Mouse (Mus musculus): Measurements from ENCODE around the gene Tmem63b. TPM values are rescaled to one million over a fixed set of nuclear protein-coding genes. Genes with fewer than 3 reads are reported as not detected.

Tmem63b gene
- polyA plus RNA-seq, 2 experiments from 2014 or later, result 3.8 to 4.8 TPM

DNA sequence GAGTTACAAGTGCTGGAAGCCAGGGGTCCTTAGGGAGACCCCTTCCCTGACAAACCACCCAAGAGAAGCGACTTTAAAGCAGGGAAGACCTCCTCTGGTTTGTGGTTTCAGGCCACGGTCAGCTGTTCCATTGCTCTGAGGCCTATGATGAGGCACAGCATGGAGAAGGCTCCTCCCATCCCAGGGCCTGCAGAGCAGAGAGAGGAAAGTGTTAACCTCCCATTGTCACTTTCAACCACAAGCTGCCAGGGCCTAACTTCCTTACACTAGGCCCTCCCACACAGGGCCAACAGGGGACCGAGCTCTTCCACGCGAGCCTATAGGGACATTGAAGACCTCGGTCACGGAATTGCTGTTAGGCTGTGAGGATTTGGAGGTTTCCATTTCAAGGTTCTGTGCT, 16.5 kb upstream of the Tmem63b start:
- no peak for ATAC-seq

DNA sequence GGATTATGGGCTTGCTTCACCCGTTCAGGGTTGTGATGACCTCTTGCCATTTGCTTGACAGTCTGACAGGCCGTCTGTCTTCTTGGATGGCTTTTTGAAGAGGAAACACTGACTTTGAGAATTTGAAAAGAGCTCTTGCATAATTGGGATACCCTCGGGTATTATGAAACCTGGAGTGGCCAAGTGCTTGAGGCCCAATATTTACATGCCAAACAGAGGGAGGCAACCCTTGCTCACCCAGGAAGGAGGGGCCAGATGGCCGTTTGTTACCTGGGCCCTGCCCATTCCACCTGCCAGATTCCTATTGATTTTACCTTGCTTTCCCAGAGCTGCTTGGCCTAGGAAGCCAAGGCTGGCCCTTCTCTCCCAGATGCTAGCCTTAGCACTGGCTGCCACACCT, 15.5 kb upstream of the Tmem63b start:
- ATAC-seq, result no peak

GRCm38 (mm10) chr17:45701236-45701591, 14.5 kb upstream of the Tmem63b start:
- ATAC-seq, result no peak

- no peak for ATAC-seq
Measured at GRCm38 (mm10) chr17:45700496-45701235, 14.0 kb upstream of the Tmem63b start.

GRCm38 (mm10) chr17:45699039-45699740, 12.5 kb upstream of the Tmem63b start:
- ATAC-seq, result no peak

DNA sequence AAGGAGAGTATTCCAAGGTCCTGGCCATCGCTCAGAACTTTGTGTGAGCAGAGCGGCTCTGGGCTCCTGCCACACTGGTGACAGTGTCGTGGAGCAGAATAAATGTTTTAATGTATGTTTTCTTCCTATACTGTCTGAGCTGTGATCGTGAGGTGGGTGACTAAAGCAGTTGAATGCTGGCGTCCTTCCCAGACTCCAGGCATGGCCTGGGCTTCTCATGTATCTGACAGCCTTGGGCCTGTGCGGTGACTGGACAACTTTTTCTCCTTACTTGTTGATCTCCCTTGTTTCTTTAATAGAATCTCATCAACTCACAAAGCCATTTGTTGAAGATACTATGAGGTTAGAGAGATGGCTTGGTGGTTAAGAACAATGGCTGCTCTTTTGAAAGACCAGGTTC, 11.7 kb upstream of the Tmem63b start:
- no peak for ATAC-seq

DNA sequence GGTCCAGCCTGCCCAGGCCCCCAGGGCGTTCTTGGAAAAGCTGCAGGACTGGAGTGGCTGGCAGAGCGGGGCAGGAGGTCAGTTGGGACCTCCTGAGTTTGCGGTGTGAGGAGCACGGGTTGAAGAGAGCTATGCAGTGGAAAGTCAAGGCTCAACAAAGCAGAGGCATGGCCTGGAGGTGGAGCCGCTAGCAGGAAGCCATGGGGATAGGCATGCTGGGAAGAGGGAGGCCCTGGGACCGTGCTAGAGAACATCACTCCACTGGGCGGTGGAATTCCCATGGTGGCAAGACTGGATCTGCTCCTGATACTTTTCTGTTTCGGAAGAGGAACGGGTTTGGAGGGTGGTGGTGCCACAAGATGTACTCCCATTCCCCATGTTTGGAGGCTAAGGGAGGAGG, 10.3 kb upstream of the Tmem63b start:
- no peak for ATAC-seq

DNA sequence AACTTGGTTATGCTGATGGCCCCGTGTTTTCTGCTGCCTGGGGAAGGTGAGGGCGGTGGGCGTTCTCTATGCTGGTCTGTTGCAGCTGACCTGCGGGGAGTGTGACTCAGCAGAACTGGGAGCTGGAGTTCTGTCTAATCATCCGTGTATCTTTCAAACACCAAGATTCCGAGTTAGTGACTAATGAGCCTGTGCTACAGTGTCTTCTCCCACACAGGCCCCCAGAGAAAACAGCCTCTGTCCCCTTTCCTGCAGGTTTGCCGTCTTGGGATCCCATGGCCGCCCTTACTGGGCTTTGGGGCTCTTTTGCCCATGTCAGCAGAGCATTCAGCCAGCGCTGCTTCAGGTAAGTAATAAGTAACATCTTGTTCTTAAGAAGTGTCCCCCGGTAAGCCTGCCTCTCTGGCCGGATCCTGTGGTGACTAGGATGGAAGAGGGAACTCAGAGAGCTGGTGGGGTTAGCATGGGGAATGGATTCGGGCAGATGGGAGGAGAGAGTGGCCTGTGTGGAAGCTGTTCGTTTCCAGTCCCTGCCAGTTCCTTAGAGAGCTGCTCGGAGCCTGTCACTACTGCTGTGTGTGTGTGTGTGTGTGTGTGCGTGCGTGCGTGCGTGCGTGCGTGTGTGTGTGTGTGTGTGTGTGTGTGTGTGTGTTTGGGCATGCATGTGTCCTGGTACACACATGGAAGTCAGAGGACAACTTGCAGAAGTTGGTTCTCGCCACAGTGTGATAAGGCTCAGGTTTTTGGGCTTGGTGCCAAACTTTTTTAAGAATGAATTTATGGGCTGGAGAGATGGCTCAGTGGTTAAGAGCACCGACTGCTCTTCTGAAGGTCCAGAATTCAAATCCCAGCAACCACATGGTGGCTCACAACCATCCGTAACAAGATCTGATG, 8.8 kb upstream of the Tmem63b start:
- no peak for ATAC-seq

- ATAC-seq, result no peak
Measured at GRCm38 (mm10) chr17:45693812-45694565, 7.3 kb upstream of the Tmem63b start.

- ATAC-seq, result no peak
Measured at GRCm38 (mm10) chr17:45692159-45692558, 5.5 kb upstream of the Tmem63b start.

GRCm38 (mm10) chr17:45690044-45690443, 3.3 kb upstream of the Tmem63b start:
- ATAC-seq, result no peak

- no peak for ATAC-seq
Measured at GRCm38 (mm10) chr17:45689120-45689519, 2.4 kb upstream of the Tmem63b start.

DNA sequence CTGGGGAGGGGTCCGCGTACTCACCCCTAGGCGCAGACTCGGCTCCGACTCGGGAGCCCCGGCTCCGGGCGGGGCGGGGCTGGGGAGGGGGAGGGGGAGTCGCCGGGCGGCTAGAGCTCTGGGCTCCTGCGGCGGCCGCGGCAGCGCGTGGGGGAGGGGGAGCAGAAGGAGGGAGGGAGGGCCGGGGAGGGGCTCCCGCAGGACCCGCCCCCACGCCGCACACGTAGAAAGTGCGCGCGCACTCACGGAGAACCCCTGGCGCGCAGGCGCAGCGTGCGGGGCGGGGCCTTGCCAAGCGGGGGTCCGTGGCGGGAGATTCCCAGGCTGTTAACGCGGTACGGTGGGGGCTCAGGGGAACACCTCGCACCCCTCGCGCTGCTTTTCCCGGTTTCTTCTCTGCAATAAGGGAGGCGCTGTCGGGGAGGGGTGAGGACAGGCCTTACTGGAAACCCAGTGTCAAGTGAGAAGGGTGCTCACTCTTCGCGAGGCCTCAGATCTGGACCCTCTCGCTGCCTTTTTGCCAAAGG, 549 bp downstream of the Tmem63b start, which contains the start of gene Mrpl14:
TSS of gene Mrpl14 (plus strand) at position 230 of the 527 bp plus-strand sequence.
- ATAC-seq, result peak; percentile 74

DNA sequence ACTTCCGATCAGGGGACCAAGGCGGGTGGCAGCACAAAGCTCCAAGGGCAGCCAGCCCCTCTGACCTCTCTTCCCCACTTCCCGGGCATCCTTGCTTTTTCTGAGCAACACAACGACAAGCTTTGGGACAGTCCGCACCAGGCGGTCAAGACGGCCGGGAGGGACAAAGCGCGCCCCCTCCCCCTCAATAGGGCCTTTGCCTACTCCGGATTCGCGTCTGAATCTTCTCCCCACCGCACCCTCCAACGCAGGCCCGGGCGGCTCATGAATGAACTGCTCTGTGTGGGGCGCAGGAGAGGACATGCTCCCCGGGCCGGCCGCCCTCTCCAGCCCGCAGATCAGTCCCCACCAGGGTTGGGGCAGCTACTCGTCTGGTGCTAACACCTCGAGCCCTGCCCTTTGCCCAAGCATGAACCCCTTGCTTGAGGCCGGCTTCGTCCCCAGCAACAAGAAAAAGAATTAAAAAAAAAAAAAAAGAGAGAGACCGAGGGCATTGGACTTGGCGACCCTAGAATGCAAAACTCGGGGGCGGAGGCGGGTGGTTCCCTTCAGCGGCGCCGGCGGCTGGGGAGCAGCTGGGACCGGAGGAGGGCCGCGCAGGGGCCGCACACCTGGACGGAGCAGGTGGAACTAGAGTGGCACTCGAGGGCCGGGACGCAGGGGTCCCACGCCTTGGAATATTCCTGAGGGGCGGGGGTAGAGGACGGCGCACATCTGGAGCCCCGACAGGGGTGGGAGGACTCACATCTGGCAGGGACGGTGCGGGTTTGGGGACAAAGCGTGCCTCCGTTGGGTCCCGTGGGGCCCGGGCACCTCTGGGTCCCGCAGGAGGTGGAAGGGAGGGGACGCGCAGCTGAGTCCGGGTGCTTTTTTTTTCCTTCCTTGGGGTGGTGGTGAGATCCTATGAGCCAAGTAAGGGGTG, 1.3 kb downstream of the Tmem63b start:
- peak; percentile 38 for ATAC-seq

DNA sequence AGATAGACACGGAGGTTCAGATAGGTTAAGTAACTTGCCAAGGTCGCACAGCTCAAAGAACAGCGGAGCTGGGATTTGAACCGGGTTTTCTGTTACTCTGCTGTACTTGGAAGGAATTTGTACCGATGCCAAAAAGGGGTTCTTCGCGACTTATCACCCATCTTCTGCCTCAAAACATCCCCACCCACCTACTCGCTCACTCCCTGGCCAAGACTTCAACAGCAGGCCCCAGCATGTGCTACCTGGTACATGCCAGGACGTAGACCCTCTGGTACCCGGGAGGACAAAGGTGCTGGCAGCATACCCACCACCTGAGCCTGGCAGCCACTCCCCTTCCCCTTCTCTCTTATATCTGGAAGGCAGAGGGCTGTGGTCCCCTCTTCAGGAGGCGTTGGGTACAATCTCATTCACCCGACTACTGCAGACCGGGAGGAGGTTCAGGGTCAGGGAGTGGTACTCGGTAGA, 2.0 kb downstream of the Tmem63b start:
- ATAC-seq, result no peak

- no peak for ATAC-seq
Measured at GRCm38 (mm10) chr17:45682843-45683242, 3.9 kb downstream of the Tmem63b start.

- no peak for ATAC-seq
Measured at GRCm38 (mm10) chr17:45681588-45681987, 5.1 kb downstream of the Tmem63b start.

DNA sequence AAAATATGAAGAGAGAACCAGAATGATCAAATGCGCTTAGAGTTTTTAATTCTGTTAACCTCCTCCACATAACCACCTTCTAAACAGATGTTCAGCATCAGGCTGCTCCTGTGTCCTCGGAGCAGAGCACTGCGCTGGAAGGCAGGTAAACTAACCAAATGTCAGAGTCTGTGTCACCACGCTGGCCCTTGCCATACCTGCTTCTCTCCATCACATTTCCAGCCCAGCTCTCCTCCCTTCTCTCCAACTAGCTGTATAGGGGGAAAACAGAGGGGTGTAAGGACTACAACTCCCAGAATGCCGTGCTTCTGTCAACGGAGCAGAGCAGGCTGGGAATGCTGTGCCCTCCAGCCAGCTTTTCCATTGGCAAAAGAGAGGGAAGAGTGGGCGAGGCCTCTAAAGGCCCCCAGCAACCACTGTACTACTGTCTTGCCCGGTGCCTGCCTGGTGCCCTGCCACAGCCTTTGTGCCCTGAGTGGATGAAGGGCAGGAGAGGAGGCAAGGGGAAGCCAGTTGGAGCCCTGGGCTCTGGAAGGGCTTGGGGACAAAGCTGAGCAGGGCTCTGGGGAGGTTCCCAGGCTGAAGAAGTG, 6.2 kb downstream of the Tmem63b start:
- no peak for ATAC-seq

DNA sequence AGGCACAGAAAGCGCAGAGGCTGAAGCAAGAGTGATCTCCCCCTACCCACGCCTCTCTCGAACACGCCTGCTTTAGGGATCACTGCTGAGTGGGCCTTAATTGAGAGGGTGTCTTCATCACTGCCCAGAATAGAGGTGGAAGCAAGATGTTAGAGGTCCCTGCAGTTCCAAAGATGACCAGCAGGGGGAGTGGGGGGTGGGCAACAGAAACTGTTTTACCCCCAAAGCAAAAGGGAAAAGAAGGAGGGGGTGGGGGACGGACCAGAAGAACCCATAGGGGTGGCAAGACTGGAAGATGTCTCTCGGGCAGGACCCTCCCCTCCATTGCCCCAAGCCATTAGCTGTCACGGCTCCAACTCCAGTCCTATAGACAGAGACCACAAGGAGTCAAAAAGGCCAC, 8.6 kb downstream of the Tmem63b start:
- peak; percentile 53 for ATAC-seq

DNA sequence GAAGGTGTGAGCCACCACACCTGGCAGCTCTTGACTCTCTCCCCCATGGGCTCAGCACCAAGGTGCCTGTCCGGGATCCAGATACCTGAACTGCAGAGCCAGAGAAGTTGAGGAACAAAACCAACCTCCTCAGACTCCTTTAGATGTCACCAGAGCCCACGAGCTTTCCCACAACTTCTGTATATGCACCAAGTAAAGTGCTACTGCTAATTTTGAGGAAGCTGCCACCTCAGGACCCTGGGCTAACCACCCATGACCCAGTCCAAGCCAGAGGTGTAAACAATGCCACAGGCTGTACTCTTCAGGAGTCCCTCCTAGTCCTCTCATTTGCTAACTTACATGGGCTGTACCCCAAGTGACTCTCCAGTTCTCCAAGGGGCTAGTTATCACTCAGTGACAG, 14.1 kb downstream of the Tmem63b start:
- ATAC-seq, result no peak

GRCm38 (mm10) chr17:45671821-45672220, 14.9 kb downstream of the Tmem63b start:
- ATAC-seq, result no peak
